In the genomic region with DNA sequence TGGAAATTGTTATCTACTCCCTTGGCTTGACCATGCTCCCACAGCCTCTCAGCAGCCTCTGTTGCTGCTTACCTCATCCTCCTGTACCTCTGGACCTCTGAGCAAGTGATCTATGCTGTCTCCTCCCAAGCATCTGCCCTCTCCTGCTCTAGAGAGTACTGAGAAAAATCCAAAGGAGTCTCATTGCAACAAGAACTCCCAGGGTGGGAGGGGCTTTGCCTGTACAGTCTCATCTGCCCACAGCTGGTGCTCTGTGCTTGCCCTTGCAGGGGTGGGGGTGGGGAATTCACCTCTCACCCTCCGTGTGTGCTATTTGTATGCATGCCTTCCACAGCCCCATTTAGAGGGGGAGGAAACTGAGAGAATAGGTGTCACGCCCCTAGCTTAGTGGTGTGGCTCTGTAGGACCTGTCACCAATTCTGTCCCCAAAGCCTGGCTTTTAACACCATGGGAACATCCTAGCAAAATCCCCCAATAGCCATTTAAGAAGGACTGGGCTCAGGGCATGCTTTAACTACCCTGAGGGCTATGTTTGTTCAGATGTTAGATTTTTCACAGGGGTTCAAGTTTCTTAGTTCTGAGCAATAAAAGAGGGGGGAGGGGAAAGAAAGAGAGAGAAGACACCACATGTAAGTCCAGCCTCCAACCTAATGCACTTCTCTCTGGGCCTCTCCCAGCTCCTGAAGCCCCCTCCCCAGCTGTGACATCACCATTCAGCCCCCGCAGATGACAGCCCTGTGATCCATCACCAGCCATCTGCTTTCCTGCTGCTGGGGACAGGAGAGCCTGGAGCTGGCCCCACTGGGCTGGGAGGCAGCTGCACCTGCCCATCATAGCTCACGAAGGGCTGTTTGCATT, we compare ENCODE assay signal across 8 mouse cellular contexts. TPM values are rescaled to one million over a fixed set of nuclear protein-coding genes. Genes with fewer than 3 reads are reported as not detected.
A peak's percentile ranks its signal among the peaks of the same experiment; 100 is the strongest.
DNase-seq lines count a peak whose midpoint lies in the region; ATAC-seq lines count a peak whose summit lies in the region.
"Had no signal": no experiment of that assay in that cellular context is flagged by ENCODE, and none has a peak within 500 bp of the region (broad histone marks: within the 10 kb centered on the region; RNA-seq: fewer than 3 reads in every experiment).

No protein-coding gene starts in this region.

- under 1% methylated on average over 4 of the region's 4 CpGs for WGBS in hindbrain, embryonic 13.5 days
- WGBS in midbrain, embryonic 12.5 days = 8% methylated on average over 4 of the region's 4 CpGs

- no peaks in the 10 kb centered on the region for H3K36me3 ChIP-seq in hindbrain, embryonic 13.5 days
- H3K36me3 ChIP-seq in midbrain, embryonic 12.5 days = no peaks in the 10 kb centered on the region

- no peaks in the 10 kb centered on the region for H3K27me3 ChIP-seq in hindbrain, embryonic 13.5 days
- H3K27me3 ChIP-seq in midbrain, embryonic 12.5 days = no peaks in the 10 kb centered on the region

- no peaks in the 10 kb centered on the region for H3K9me3 ChIP-seq in hindbrain, embryonic 13.5 days
- H3K9me3 ChIP-seq in midbrain, embryonic 12.5 days = no peaks in the 10 kb centered on the region

- no peak overlapping the region for H3K9ac ChIP-seq in hindbrain, embryonic 13.5 days
- no peak overlapping the region for H3K9ac ChIP-seq in midbrain, embryonic 12.5 days (replicated peaks)

- H3K27ac ChIP-seq in hindbrain, embryonic 13.5 days = peak overlapping the region; percentile 81
- peak overlapping the region; percentile 66 for H3K27ac ChIP-seq in midbrain, embryonic 12.5 days (replicated peaks)

- peak; percentile 63 for DNase-seq in ES-CJ7 (ENCODE audit: low read depth, low spot score)
- peak; percentile 52 for DNase-seq in R1 (ENCODE audit: low read depth, low spot score)
- no peak for DNase-seq in frontal cortex, adult 2 months (ENCODE audit: extremely low spot score in 1 of 2, low spot score in 1 of 2)
- no peak for DNase-seq in gastrocnemius, postnatal 25 days
- DNase-seq in kidney, postnatal 25 days = no peak

- H3K4me1 ChIP-seq in hindbrain, embryonic 13.5 days (replicated peaks) = peaks cover 42% of the 10 kb centered on the region
- peaks cover 28% of the 10 kb centered on the region for H3K4me1 ChIP-seq in midbrain, embryonic 12.5 days

- H3K4me3 ChIP-seq in hindbrain, embryonic 13.5 days = no peak overlapping the region
- no peak overlapping the region for H3K4me3 ChIP-seq in midbrain, embryonic 12.5 days

- H3K4me2 ChIP-seq in hindbrain, embryonic 13.5 days = no peak overlapping the region
- no peak overlapping the region for H3K4me2 ChIP-seq in midbrain, embryonic 12.5 days (replicated peaks)

- peak; percentile 90 for ATAC-seq in hindbrain, embryonic 13.5 days (ENCODE audit: low FRiP score)
- peak; percentile 86 for ATAC-seq in midbrain, embryonic 12.5 days (ENCODE audit: low FRiP score, low read depth)
- ATAC-seq: activated CD4-positive, CD25-positive, alpha-beta regulatory T cell, adult 4 months had no signal

RNA-seq across cellular contexts. Expression of gene Stx16, which starts 26.4 kb away (rescaled TPM):
- polyA plus RNA-seq in hindbrain, embryonic 13.5 days (2015; fragmentation: Nextera tagmentation; extraction: Ambion mirVana) = 9.6 and 11.9 TPM in 2 replicates
- 12.3 and 13.8 TPM in 2 replicates for polyA plus RNA-seq in midbrain, embryonic 12.5 days (2016; fragmentation: Nextera tagmentation; extraction: Ambion mirVana)
- 66.2 and 73.0 TPM in 2 replicates for polyA plus RNA-seq in frontal cortex, adult 2 months (2012; rRNA removed)
- 10 to 100 TPM; 22.1 to 22.9 TPM for total RNA-seq in gastrocnemius, postnatal 25 days (2021)

Comparison
In these comparisons a context has a peak if more than half of its experiments do, and no peak if none do; other contexts are left out.
1. DNase-seq: peak in ES-CJ7 (single experiment) and R1 (single experiment); none in frontal cortex, adult 2 months (0 of 2), gastrocnemius, postnatal 25 days (single experiment) and kidney, postnatal 25 days (0 of 2).